8 mouse cellular contexts compared by ENCODE assay signal in the genomic region with DNA sequence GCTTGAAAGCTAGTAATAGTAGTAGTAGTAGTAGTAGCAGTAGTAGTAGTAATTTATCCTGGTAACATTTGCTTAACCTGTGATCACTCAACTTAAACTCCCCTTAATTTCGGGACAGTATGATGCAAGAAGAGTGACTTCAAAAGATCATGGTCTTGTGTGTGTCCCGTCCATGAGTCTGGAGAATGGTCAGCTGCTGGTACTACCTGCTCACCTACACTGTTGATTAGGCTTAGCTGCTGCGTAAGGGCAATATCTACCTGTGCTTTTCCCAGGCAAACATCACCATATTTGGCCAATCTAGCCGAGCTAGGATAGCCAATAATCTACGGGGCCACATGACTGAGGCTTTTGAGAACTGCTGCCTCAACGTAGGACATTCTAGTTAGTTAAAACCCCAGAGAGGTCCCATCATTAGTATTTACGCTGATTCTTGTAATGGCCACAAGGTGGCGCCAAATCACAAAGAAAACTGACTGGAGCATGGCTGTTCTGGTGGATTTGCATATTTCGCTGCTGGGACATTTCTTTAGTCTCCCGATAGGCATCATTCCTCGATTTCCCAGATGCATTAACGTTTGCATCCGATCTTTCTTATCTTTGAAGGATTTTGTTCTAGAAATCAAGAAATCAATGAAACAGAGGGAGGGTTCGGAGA. TPM values are rescaled to one million over a fixed set of nuclear protein-coding genes. Genes with fewer than 3 reads are reported as not detected.
A peak's percentile ranks its signal among the peaks of the same experiment; 100 is the strongest.
DNase-seq lines count a peak whose midpoint lies in the region.

No protein-coding gene starts in this region.

- intact Hi-C loops in left cerebral cortex, postnatal 36 days (cut with DNase I): loop anchor here (2.0 kb wide), 2 partner anchors 130 to 180 kb away; no protein-coding TSS in a partner anchor

- H3K27me3 ChIP-seq in midbrain, embryonic 10.5 days (ENCODE audit: low read depth, poor library complexity, severe bottlenecking): no peaks in the 10 kb centered on the region

- H3K27ac ChIP-seq in midbrain, embryonic 10.5 days (replicated peaks): peak overlapping the region; percentile 71

- H3K9me3 ChIP-seq in midbrain, embryonic 10.5 days (replicated peaks): no peaks in the 10 kb centered on the region

- peak overlapping the region; percentile 41 for H3K4me3 ChIP-seq in midbrain, embryonic 10.5 days

- H3K4me1 ChIP-seq in midbrain, embryonic 10.5 days: peaks cover 6% of the 10 kb centered on the region

- DNase-seq in gastrocnemius, adult 18-20 months (ENCODE audit: low spot score): peak; percentile 54
- DNase-seq in gastrocnemius, postnatal 25 days: no peak
- peak; percentile 84 for DNase-seq in embryo, embryonic 11 days
- DNase-seq in heart, adult 18-20 months: peak; percentile 47 to 71
- peak; percentile 20 for DNase-seq in kidney, adult 11 months
- peak; percentile 55 to 62 for DNase-seq in left cerebral cortex, postnatal 36 days (ENCODE audit: low spot score in 2 of 2)
- peak; percentile 72 for DNase-seq in midbrain, embryonic 10.5 days (ENCODE audit: low spot score)
- DNase-seq in right cerebral cortex, postnatal 36 days (ENCODE audit: low spot score in 2 of 2): peak; percentile 22 to 48

- H3K36me3 ChIP-seq in midbrain, embryonic 10.5 days: no peaks in the 10 kb centered on the region

- 27% methylated on average over 14 of the region's 14 CpGs for WGBS in midbrain, embryonic 10.5 days

RNA-seq across cellular contexts. Expression of a gene that starts 26.0 kb away (rescaled TPM):
- total RNA-seq in gastrocnemius, adult 18-20 months (2021): under 1 TPM; 0.75 to 0.97 TPM
- 1 to 10 TPM in 1 of 2 experiments, under 1 TPM in 1; 0.51 to 1.1 TPM for total RNA-seq in gastrocnemius, postnatal 25 days (2021)
- 1 to 10 TPM in 1 of 2 experiments, under 1 TPM in 1; 0.62 to 2.1 TPM for total RNA-seq in heart, adult 18-20 months (2021)
- 10 to 100 TPM in 1 of 2 experiments, 1 to 10 TPM in 1; 7.6 to 12.2 TPM for total RNA-seq in left cerebral cortex, postnatal 36 days (2021)
- 0.15 and 0.38 TPM in 2 replicates for polyA plus RNA-seq in midbrain, embryonic 10.5 days (2016; fragmentation: Nextera tagmentation; extraction: Ambion mirVana)
